Mouse (Mus musculus) midbrain, embryonic 15.5 days (tissue): ENCODE results near the gene Ccsap. TPM values are rescaled to one million over a fixed set of nuclear protein-coding genes. Genes with fewer than 3 reads are reported as not detected.
A peak's percentile ranks its signal among the peaks of the same experiment; 100 is the strongest.

Experiments
- ATAC-seq: fragments of 200-750 bp; cut with Nextera tagmentation; replicated peaks from 2 replicates; pipeline ENCODE4 v1.8.0; 2017; ENCODE audit warnings: moderate TSS enrichment
- H3K27ac ChIP-seq: fragments of 300-500 bp; sonication (generic); 2 replicates; pipeline ENCODE4 v1.5.1; 2015; ENCODE audit warnings: mild to moderate bottlenecking, inconsistent platforms
- H3K27me3 ChIP-seq: fragments of 300-500 bp; sonication (generic); replicated peaks from 2 replicates; pipeline ENCODE4 v1.6.1; 2015; ENCODE audit warnings: inconsistent platforms
- H3K36me3 ChIP-seq: fragments of 300-500 bp; sonication (generic); replicated peaks from 2 replicates; pipeline ENCODE4 v1.6.1; 2015; ENCODE audit warnings: inconsistent platforms
- H3K4me1 ChIP-seq: fragments of 300-500 bp; sonication (generic); 2 replicates; pipeline ENCODE4 v1.6.1; 2015; ENCODE audit warnings: inconsistent platforms
- H3K4me2 ChIP-seq: fragments of 300-500 bp; sonication (generic); 2 replicates; pipeline ENCODE4 v1.6.1; 2015; ENCODE audit warnings: inconsistent platforms, mild to moderate bottlenecking, moderate library complexity
- H3K4me3 ChIP-seq: fragments of 300-500 bp; sonication (generic); 2 replicates; pipeline ENCODE4 v1.5.1; 2015; ENCODE audit warnings: mild to moderate bottlenecking, inconsistent platforms
- H3K9ac ChIP-seq: fragments of 300-500 bp; sonication (generic); 2 replicates; pipeline ENCODE4 v1.6.1; 2015; ENCODE audit warnings: mild to moderate bottlenecking, inconsistent platforms
- H3K9me3 ChIP-seq: fragments of 300-500 bp; sonication (generic); 2 replicates; pipeline ENCODE4 v1.6.1; 2016; ENCODE audit warnings: inconsistent platforms
- WGBS: fragments of 180-500 bp; shearing (Covaris S2); methylation state at CpG from one replicate; pipeline ENCODE4 v1.1.7; 2015; ENCODE audit warnings: mixed read lengths; 5-methylcytosine and 5-hydroxymethylcytosine counted together
- polyA plus RNA-seq: library from polyadenylated mRNA; unstranded; fragments of >200 nt; fragmentation: Nextera tagmentation; extraction: Ambion mirVana; gene quantifications from 2 replicates; pipeline ENCODE4 v1.2.1, GENCODE M21; 2015

Gene Ccsap
- polyA plus RNA-seq, 1 experiment from 2014 or later, result 5.4 TPM

GRCm38 (mm10) chr8:123807852-123808573 lies 52.0 kb downstream of the Ccsap start:
- Histone ChIP-seq H3K4me1 (peaks cover 30% of the 10 kb centered on the region), H3K9me3 (no peaks in the 10 kb centered on the region), H3K36me3 (no peaks in the 10 kb centered on the region), H3K27ac (no peak overlapping the region), H3K9ac (no peak overlapping the region), H3K4me2 (peak overlapping the region; percentile 67; the same call in 1 of the 2 replicates), H3K4me3 (no peak overlapping the region), H3K27me3 (no peaks in the 10 kb centered on the region)
- WGBS, result 67% methylated on average over 6 of the region's 6 CpGs
- no peak for ATAC-seq

- Histone ChIP-seq H3K27me3 (no peaks in the 10 kb centered on the region), H3K36me3 (no peaks in the 10 kb centered on the region), H3K4me2 (peak overlapping the region; percentile 67), H3K9ac (peak overlapping the region; percentile 97), H3K4me1 (peaks cover 30% of the 10 kb centered on the region), H3K9me3 (no peaks in the 10 kb centered on the region), H3K4me3 (peak overlapping the region; percentile 94), H3K27ac (no peak overlapping the region)
- 5% methylated on average over 14 of the region's 14 CpGs for WGBS
- ATAC-seq, result no peak; the same call in 1 of the 2 replicates
Observed at GRCm38 (mm10) chr8:123807024-123807431, 53.0 kb downstream of the Ccsap start.

DNA sequence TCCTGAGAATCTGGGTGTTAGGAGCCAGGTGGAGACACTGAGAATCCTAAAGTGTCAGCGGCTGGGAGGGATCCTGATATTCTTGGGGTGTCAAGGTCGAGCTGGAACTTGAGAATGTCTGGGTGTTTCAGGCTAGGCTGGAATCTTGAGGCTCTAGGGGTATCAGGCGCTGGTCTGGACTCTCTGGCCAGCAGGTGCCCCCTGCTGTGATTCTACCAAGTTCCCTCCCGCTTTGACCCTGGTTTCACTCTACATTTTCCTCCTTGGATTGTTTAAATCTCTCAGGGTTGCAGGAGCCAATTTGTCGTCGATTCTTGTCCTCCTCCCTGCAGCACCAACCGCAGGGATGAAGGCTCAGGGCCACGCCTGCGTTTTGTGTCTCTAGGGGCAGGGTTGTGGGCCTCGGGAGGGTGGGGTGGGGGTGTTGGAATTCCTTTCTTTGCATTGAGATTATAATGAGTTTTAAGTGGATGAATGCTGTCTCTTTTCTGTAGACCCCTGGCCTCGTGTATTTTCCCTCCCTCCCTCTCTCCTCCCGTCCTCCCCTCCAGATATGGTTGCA lies 53.6 kb downstream of the Ccsap start:
- H3K36me3 ChIP-seq, result no peaks in the 10 kb centered on the region
- no peak; the same call in 1 of the 2 replicates for ATAC-seq
- peak overlapping the region; percentile 88 for H3K27ac ChIP-seq
- H3K9me3 ChIP-seq, result no peaks in the 10 kb centered on the region
- under 1% methylated on average over 12 of the region's 12 CpGs for WGBS
- peaks cover 30% of the 10 kb centered on the region for H3K4me1 ChIP-seq
- peak overlapping the region; percentile 94 for H3K4me3 ChIP-seq
- H3K27me3 ChIP-seq, result no peaks in the 10 kb centered on the region
- H3K4me2 ChIP-seq, result peak overlapping the region; percentile 67
- peak overlapping the region; percentile 97 for H3K9ac ChIP-seq

DNA sequence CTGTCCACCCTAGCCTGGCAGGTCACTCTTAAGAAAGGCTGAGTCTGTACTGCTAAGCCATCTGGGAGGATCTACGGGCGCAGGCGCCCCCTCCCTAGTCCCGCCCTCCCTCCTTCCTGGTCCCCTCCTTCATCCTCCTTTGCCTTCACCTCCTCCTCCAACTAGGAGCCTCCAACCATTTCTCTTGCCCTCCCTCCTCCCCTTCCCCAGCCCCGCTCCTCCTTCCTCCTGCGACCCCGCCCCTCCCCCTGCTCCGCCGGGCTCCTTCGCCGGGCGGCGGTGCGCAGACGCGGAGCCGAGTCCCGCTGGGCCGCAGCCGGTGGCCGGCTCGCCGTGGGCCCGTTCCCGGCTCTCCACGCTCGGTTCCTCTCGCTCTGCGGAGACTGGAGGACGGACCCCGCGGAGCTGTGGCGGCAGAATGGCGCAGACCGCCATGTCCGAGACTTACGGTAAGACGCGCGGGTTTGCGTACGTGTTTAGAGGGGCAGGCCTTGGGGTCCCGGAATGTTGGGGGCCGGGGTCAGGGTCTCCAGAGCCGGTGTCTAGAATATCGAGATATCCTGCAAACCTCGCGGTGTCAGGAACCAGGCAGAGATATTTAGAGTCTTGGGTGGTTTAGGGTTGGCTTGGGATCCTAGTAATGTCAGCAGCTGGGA lies 54.2 kb downstream of the Ccsap start, which contains the start of gene Rab4a:
TSS of gene Rab4a (plus strand) at position 268 of the 656 bp plus-strand sequence.
- Histone ChIP-seq H3K27me3 (no peaks in the 10 kb centered on the region), H3K36me3 (no peaks in the 10 kb centered on the region), H3K4me1 (peaks cover 30% of the 10 kb centered on the region), H3K9ac (peak within 1 kb of the TSS; percentile 97), H3K9me3 (no peaks in the 10 kb centered on the region), H3K4me2 (peak within 1 kb of the TSS; percentile 67), H3K27ac (peak within 1 kb of the TSS; percentile 88), H3K4me3 (peak within 1 kb of the TSS; percentile 94)
- WGBS, result 0% methylated on average over 48 of the region's 48 CpGs
- peak; percentile 94 for ATAC-seq

DNA sequence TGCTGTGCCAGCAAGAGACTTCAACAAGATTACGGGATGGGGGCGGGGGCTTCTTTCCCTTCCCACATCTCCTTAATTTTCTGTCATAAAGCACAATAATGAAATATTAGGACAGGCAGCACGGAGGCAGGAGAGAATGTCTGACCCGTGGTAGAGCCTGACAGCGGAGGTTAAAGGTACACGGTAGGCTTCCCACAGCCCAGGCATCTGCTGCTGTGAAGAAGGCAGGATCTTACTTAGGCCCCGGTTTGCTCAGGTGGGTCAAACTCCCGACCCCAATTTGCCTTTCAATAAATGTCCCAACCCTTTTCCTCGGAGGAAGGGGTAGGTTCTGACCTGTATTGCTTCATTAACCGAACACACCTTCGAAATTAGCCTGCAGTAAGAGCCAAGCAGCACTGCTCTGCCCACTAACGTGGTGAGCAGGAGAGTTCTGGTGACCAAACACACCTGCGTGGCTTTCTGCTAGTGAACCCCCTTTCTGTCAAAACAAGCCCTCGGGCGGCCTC lies 54.7 kb downstream of the Ccsap start:
- 12% methylated on average over 15 of the region's 15 CpGs for WGBS
- H3K9me3 ChIP-seq, result no peaks in the 10 kb centered on the region
- peaks cover 30% of the 10 kb centered on the region for H3K4me1 ChIP-seq
- peak overlapping the region; percentile 67 for H3K4me2 ChIP-seq
- peak overlapping the region; percentile 88 for H3K27ac ChIP-seq
- peak; percentile 50 for ATAC-seq
- H3K4me3 ChIP-seq, result peak overlapping the region; percentile 94
- peak overlapping the region; percentile 97 for H3K9ac ChIP-seq
- H3K27me3 ChIP-seq, result no peaks in the 10 kb centered on the region
- H3K36me3 ChIP-seq, result no peaks in the 10 kb centered on the region

GRCm38 (mm10) chr8:123804586-123804985 lies 55.4 kb downstream of the Ccsap start:
- Histone ChIP-seq H3K27ac (no peak overlapping the region), H3K36me3 (no peaks in the 10 kb centered on the region), H3K4me2 (no peak overlapping the region), H3K9ac (no peak overlapping the region), H3K9me3 (no peaks in the 10 kb centered on the region), H3K4me3 (no peak overlapping the region), H3K27me3 (no peaks in the 10 kb centered on the region), H3K4me1 (peaks cover 30% of the 10 kb centered on the region)
- 81% methylated on average over 7 of the region's 7 CpGs for WGBS
- no peak for ATAC-seq

- 73% methylated on average over 1 of the region's 1 CpGs for WGBS
- ATAC-seq, result no peak
- H3K9ac ChIP-seq, result no peak overlapping the region
- no peaks in the 10 kb centered on the region for H3K9me3 ChIP-seq
- H3K36me3 ChIP-seq, result no peaks in the 10 kb centered on the region
- peaks cover 27% of the 10 kb centered on the region for H3K4me1 ChIP-seq
- H3K27me3 ChIP-seq, result no peaks in the 10 kb centered on the region
- H3K4me2 ChIP-seq, result no peak overlapping the region
- no peak overlapping the region for H3K4me3 ChIP-seq
- H3K27ac ChIP-seq, result no peak overlapping the region
Observed at GRCm38 (mm10) chr8:123803639-123804038, 56.4 kb downstream of the Ccsap start.

DNA sequence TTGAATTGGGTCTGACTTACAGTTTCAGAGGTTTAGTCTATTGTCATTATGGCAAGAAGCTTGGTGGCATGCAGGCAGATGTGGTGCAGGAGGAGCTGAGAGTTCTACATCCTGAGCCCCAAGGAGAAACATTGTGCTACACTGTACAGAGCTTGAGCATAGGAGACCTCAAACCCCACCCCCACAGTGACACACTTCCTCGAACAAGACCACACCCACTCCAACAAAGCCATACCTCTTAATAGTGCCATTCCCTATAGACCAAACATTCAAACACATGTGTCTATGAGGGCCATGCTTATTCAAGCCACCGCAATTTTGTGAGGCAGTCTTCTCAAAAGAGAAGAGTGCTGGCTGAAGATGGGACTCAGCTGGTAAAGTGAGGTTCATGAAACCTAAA lies 58.5 kb downstream of the Ccsap start:
- Histone ChIP-seq H3K27ac (no peak overlapping the region), H3K4me3 (no peak overlapping the region), H3K4me2 (no peak overlapping the region), H3K4me1 (peaks cover 9% of the 10 kb centered on the region), H3K36me3 (no peaks in the 10 kb centered on the region), H3K9me3 (no peaks in the 10 kb centered on the region), H3K27me3 (no peaks in the 10 kb centered on the region), H3K9ac (no peak overlapping the region)
- 93% methylated on average over 2 of the region's 2 CpGs for WGBS
- no peak for ATAC-seq

DNA sequence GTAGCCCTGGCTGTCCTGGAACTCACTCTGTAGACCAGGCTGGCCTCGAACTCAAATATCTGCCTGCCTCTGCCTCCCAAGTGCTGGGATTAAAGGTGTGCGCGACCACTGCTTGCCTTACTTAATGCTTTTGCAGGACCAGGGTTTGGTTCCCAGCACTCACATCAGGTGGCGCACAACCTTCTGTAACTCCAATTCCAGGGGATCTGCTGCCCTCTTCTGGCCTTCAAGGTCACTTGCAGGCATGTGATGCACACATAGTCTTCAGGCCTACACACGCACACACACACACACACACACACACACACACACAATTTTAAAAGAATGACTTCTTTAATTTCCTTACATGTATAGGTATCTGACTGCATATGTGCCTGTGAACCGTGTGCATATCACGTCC lies 59.1 kb downstream of the Ccsap start:
- no peaks in the 10 kb centered on the region for H3K36me3 ChIP-seq
- H3K4me2 ChIP-seq, result no peak overlapping the region
- 97% methylated on average over 7 of the region's 7 CpGs for WGBS
- H3K4me1 ChIP-seq, result peaks cover 7% of the 10 kb centered on the region
- H3K27ac ChIP-seq, result no peak overlapping the region
- no peak overlapping the region for H3K9ac ChIP-seq
- H3K27me3 ChIP-seq, result no peaks in the 10 kb centered on the region
- no peaks in the 10 kb centered on the region for H3K9me3 ChIP-seq
- H3K4me3 ChIP-seq, result no peak overlapping the region
- no peak for ATAC-seq

DNA sequence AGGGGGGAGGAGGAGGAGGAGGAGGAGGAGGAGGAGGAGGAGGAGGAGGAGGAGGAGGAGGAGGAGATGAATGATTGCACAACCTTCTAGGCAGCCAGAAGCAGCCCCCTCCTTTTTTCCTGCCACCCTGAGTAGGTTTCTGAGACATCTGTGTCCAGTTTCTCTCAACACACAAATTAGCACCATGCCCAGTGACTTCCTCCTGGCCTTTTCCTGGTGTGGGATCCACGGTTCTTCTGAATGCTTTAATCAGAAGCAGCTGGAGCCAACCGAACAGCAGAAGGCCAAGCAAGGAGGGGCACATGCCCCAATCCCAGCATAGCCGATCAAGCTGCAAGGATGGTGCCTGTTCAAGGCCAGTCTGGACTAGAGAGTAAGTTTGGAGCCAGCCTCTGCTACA lies 60.1 kb downstream of the Ccsap start:
- Histone ChIP-seq H3K9me3 (no peaks in the 10 kb centered on the region), H3K4me3 (no peak overlapping the region), H3K4me1 (peaks cover under 1% of the 10 kb centered on the region), H3K4me2 (no peak overlapping the region), H3K36me3 (no peaks in the 10 kb centered on the region), H3K27me3 (no peaks in the 10 kb centered on the region), H3K27ac (no peak overlapping the region), H3K9ac (no peak overlapping the region)
- 60% methylated on average over 3 of the region's 3 CpGs for WGBS
- ATAC-seq, result no peak

GRCm38 (mm10) chr8:123799434-123799833 lies 60.6 kb downstream of the Ccsap start:
- Histone ChIP-seq H3K27ac (no peak overlapping the region), H3K4me2 (no peak overlapping the region), H3K9me3 (no peaks in the 10 kb centered on the region), H3K4me1 (no peaks in the 10 kb centered on the region), H3K36me3 (no peaks in the 10 kb centered on the region), H3K4me3 (no peak overlapping the region), H3K27me3 (no peaks in the 10 kb centered on the region), H3K9ac (no peak overlapping the region)
- 89% methylated on average over 6 of the region's 6 CpGs for WGBS
- no peak for ATAC-seq

- Histone ChIP-seq H3K4me2 (no peak overlapping the region), H3K27ac (no peak overlapping the region), H3K4me3 (no peak overlapping the region), H3K4me1 (no peaks in the 10 kb centered on the region), H3K27me3 (no peaks in the 10 kb centered on the region), H3K36me3 (no peaks in the 10 kb centered on the region), H3K9me3 (no peaks in the 10 kb centered on the region), H3K9ac (no peak overlapping the region)
- WGBS, result 93% methylated on average over 15 of the region's 15 CpGs
- ATAC-seq, result no peak
Observed at GRCm38 (mm10) chr8:123797928-123798327, 62.1 kb downstream of the Ccsap start.
